Mouse (Mus musculus): ENCODE measurements at regions not wholly inside any gene's neighbourhood (a gene's known extent, or its start where the extent isn't known, plus 50 kb on each side); places are given as distances from the start of the nearest gene placed in this dataset.

GRCm38 (mm10) chr6:117542431-117542830 is 298.5 kb upstream of the Zfp637 start:
- Histone ChIP-seq H3K9me3 (no peaks in the 10 kb centered on the region), H3K4me3 (replicated peaks) (no peak overlapping the region), H3K4me1 (replicated peaks) (no peaks in the 10 kb centered on the region), H3K9ac (replicated peaks) (no peak overlapping the region), H3K36me3 (no peaks in the 10 kb centered on the region), H3K27me3 (no peaks in the 10 kb centered on the region), H3K27ac (no peak overlapping the region), H3K4me2 (replicated peaks) (no peak overlapping the region)
- ATAC-seq = no peak
- 82% methylated on average over 3 of the region's 3 CpGs for WGBS

DNA sequence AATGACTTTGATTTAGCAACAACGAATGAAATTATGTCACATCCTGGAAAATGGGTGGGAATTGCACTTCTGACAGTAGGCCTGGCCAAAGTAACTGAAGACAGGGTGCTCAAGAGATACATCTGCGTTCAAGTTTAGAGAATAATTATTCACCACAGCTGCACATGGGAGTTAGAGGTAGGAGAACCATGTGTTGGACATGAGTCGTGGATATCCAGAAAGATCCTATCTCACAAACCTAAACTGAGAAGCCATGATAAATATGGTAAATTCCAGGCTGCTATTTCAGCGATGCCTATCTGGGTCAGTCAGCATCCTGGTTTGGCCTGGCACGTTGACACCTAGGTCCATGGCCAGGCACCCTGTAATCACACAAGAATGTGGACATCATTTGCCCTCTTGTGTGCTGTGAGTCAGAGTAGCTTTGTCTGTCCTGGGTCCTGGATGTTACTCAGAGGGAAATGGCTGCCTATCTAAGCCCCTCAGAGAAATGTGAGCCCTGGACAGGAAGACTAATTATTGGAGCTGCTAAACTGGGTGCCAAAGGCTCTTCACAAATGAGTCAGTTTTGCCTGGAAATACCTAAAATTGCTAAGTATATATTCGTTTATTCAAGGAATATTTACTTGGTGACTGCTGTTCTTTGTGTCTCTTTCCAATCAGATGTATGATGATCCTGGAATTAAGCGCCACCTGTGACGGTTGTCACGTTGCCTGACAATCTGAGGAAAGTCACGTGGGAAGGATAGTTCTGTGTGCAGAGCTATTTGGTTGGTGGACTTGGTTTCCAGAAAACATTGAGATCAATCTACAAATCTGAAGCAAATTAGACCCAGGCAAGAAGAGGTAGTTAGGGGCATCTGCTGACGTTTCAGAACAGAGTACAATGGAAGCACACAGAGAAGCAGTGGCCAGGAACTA is 296.4 kb upstream of the Zfp637 start:
- H3K4me2 ChIP-seq (replicated peaks) = no peak overlapping the region
- H3K4me3 ChIP-seq (replicated peaks) = no peak overlapping the region
- H3K9me3 ChIP-seq = no peaks in the 10 kb centered on the region
- H3K4me1 ChIP-seq (replicated peaks) = no peaks in the 10 kb centered on the region
- 88% methylated on average over 11 of the region's 11 CpGs for WGBS
- H3K27me3 ChIP-seq = no peaks in the 10 kb centered on the region
- no peak overlapping the region for H3K27ac ChIP-seq
- H3K36me3 ChIP-seq = no peaks in the 10 kb centered on the region
- ATAC-seq = no peak
- H3K9ac ChIP-seq (replicated peaks) = no peak overlapping the region

- H3K9ac ChIP-seq (replicated peaks) = no peak overlapping the region
- peaks cover 9% of the 10 kb centered on the region for H3K4me1 ChIP-seq (replicated peaks)
- no peak overlapping the region for H3K4me3 ChIP-seq (replicated peaks)
- no peak overlapping the region for H3K4me2 ChIP-seq (replicated peaks)
- no peak for ATAC-seq
- H3K27ac ChIP-seq = no peak overlapping the region
- no peaks in the 10 kb centered on the region for H3K27me3 ChIP-seq
- H3K36me3 ChIP-seq = no peaks in the 10 kb centered on the region
- WGBS = 95% methylated on average over 7 of the region's 7 CpGs
- no peaks in the 10 kb centered on the region for H3K9me3 ChIP-seq
These were observed 290.1 kb upstream of the Zfp637 start for GRCm38 (mm10) chr6:117550930-117551329.

GRCm38 (mm10) chr6:117552006-117552667 is 288.8 kb upstream of the Zfp637 start:
- no peak overlapping the region for H3K9ac ChIP-seq (replicated peaks)
- H3K27ac ChIP-seq = no peak overlapping the region
- 21% methylated on average over 6 of the region's 6 CpGs for WGBS
- no peaks in the 10 kb centered on the region for H3K27me3 ChIP-seq
- no peaks in the 10 kb centered on the region for H3K36me3 ChIP-seq
- H3K9me3 ChIP-seq = no peaks in the 10 kb centered on the region
- no peak overlapping the region for H3K4me2 ChIP-seq (replicated peaks)
- ATAC-seq = peak; percentile 77
- H3K4me1 ChIP-seq (replicated peaks) = peaks cover 9% of the 10 kb centered on the region
- H3K4me3 ChIP-seq (replicated peaks) = no peak overlapping the region

- WGBS = 91% methylated on average over 6 of the region's 6 CpGs
- Histone ChIP-seq H3K9ac (replicated peaks) (no peak overlapping the region), H3K4me3 (replicated peaks) (no peak overlapping the region), H3K36me3 (no peaks in the 10 kb centered on the region), H3K27ac (no peak overlapping the region), H3K9me3 (no peaks in the 10 kb centered on the region; the same call in 1 of the 2 replicates), H3K4me2 (replicated peaks) (no peak overlapping the region), H3K27me3 (no peaks in the 10 kb centered on the region), H3K4me1 (replicated peaks) (no peaks in the 10 kb centered on the region)
- no peak for ATAC-seq
These were observed 277.8 kb upstream of the Zfp637 start for GRCm38 (mm10) chr6:117563159-117563558.

GRCm38 (mm10) chr6:117563704-117564103 is 277.3 kb upstream of the Zfp637 start:
- WGBS = 97% methylated on average over 1 of the region's 1 CpGs
- no peak overlapping the region for H3K27ac ChIP-seq
- ATAC-seq = no peak
- H3K27me3 ChIP-seq = no peaks in the 10 kb centered on the region
- H3K4me3 ChIP-seq (replicated peaks) = no peak overlapping the region
- no peak overlapping the region for H3K4me2 ChIP-seq (replicated peaks)
- H3K9me3 ChIP-seq = no peaks in the 10 kb centered on the region
- no peaks in the 10 kb centered on the region for H3K4me1 ChIP-seq (replicated peaks)
- no peak overlapping the region for H3K9ac ChIP-seq (replicated peaks)
- H3K36me3 ChIP-seq = no peaks in the 10 kb centered on the region

DNA sequence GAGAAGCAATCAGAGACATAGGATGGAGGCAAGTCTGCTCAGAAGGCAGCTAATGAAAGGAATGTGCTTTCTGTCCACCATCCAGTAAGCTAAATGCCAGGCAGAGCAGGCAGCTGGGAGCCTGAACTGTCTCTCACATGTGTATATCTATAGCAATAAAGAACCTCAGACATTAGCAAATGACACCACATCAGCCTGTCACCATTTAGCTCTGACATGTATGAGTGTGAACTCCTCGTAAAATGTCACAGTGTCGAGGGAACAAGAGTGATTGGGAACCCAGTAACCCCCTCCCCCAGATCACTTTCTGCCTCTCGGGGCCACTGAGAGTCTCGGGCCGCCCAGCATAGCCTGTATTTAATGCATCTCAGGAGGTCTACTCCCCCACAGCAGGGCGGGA is 274.2 kb upstream of the Zfp637 start:
- H3K9ac ChIP-seq (replicated peaks) = no peak overlapping the region
- no peak overlapping the region for H3K4me2 ChIP-seq (replicated peaks)
- peaks cover 14% of the 10 kb centered on the region for H3K4me1 ChIP-seq (replicated peaks)
- H3K27me3 ChIP-seq = no peaks in the 10 kb centered on the region
- H3K9me3 ChIP-seq = no peaks in the 10 kb centered on the region
- 87% methylated on average over 6 of the region's 6 CpGs for WGBS
- no peaks in the 10 kb centered on the region for H3K36me3 ChIP-seq
- H3K4me3 ChIP-seq (replicated peaks) = no peak overlapping the region
- no peak for ATAC-seq
- no peak overlapping the region for H3K27ac ChIP-seq

GRCm38 (mm10) chr6:117567691-117568090 is 273.3 kb upstream of the Zfp637 start:
- 91% methylated on average over 5 of the region's 5 CpGs for WGBS
- H3K4me2 ChIP-seq (replicated peaks) = no peak overlapping the region

GRCm38 (mm10) chr6:117569576-117570326 is 271.2 kb upstream of the Zfp637 start:
- 70% methylated on average over 11 of the region's 11 CpGs for WGBS
- Histone ChIP-seq H3K9ac (replicated peaks) (no peak overlapping the region), H3K4me3 (replicated peaks) (no peak overlapping the region), H3K27ac (no peak overlapping the region), H3K36me3 (no peaks in the 10 kb centered on the region), H3K4me1 (replicated peaks) (peaks cover 14% of the 10 kb centered on the region), H3K9me3 (no peaks in the 10 kb centered on the region), H3K4me2 (replicated peaks) (no peak overlapping the region), H3K27me3 (no peaks in the 10 kb centered on the region)
- 0 out of 2 replicates have a peak, but pooled peaks have one; percentile 37 for ATAC-seq

More at GRCm38 (mm10) chr6:117567691-117568090, 273.3 kb upstream of the Zfp637 start:
- no peaks in the 10 kb centered on the region for H3K36me3 ChIP-seq
- no peaks in the 10 kb centered on the region for H3K9me3 ChIP-seq
- no peak overlapping the region for H3K4me3 ChIP-seq (replicated peaks)
- H3K4me1 ChIP-seq (replicated peaks) = peaks cover 14% of the 10 kb centered on the region
- no peak overlapping the region for H3K9ac ChIP-seq (replicated peaks)
- H3K27ac ChIP-seq = no peak overlapping the region
- no peaks in the 10 kb centered on the region for H3K27me3 ChIP-seq
- no peak for ATAC-seq

DNA sequence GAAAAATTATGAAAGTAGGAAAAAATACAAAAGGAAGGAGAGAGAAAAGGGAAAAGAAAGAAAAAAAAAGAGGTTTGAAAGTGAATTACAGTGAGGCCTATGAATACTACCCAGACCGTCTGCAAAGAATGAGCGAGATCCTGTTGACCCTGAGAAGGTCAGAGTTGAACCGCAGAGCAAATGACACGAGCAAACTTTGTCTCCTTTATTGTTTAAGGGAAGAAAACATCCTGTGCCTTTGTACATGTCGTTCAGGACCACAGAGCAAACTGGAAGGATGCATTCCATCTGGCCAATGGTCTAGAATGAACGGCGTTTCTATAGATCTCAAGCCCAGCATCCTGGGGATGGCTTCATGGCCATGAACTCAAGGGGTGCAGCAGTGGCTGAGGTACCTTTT is 270.6 kb upstream of the Zfp637 start:
- ATAC-seq = no peak
- no peaks in the 10 kb centered on the region for H3K9me3 ChIP-seq
- no peaks in the 10 kb centered on the region for H3K36me3 ChIP-seq
- WGBS = 60% methylated on average over 7 of the region's 7 CpGs
- no peaks in the 10 kb centered on the region for H3K27me3 ChIP-seq
- H3K27ac ChIP-seq = no peak overlapping the region
- H3K4me3 ChIP-seq (replicated peaks) = no peak overlapping the region
- H3K4me2 ChIP-seq (replicated peaks) = no peak overlapping the region
- no peak overlapping the region for H3K9ac ChIP-seq (replicated peaks)
- peaks cover 14% of the 10 kb centered on the region for H3K4me1 ChIP-seq (replicated peaks)

GRCm38 (mm10) chr6:117570791-117571190 is 270.2 kb upstream of the Zfp637 start:
- peaks cover 14% of the 10 kb centered on the region for H3K4me1 ChIP-seq (replicated peaks)
- no peaks in the 10 kb centered on the region for H3K27me3 ChIP-seq
- H3K9me3 ChIP-seq = no peaks in the 10 kb centered on the region
- H3K4me3 ChIP-seq (replicated peaks) = no peak overlapping the region
- H3K36me3 ChIP-seq = no peaks in the 10 kb centered on the region
- no peak overlapping the region for H3K9ac ChIP-seq (replicated peaks)
- no peak overlapping the region for H3K27ac ChIP-seq
- no peak overlapping the region for H3K4me2 ChIP-seq (replicated peaks)
- no peak for ATAC-seq
- 86% methylated on average over 4 of the region's 4 CpGs for WGBS

DNA sequence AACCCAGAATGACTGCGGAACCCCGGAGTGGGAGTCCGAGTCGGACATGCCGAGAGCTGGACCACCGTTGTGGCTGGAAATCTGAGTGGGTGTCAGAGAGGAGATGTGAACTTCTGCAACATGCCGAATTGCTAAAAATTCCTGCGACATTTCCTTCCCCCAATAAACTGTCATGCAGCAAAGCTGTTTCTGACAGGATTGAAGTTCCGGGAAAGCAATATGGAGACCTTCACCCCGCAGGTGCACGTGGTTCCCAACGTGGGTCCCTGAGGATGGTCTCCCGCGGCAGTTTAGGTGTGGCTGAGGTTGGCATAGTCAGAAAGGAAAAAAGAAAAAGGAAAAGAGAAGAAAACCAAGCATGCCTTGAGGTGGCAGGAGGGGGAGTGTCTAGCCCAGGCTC is 269.0 kb upstream of the Zfp637 start:
- 92% methylated on average over 14 of the region's 14 CpGs for WGBS
- H3K9ac ChIP-seq (replicated peaks) = no peak overlapping the region
- ATAC-seq = no peak
- no peaks in the 10 kb centered on the region for H3K36me3 ChIP-seq
- H3K4me3 ChIP-seq (replicated peaks) = no peak overlapping the region
- H3K27ac ChIP-seq = no peak overlapping the region
- no peaks in the 10 kb centered on the region for H3K9me3 ChIP-seq
- peaks cover 14% of the 10 kb centered on the region for H3K4me1 ChIP-seq (replicated peaks)
- H3K4me2 ChIP-seq (replicated peaks) = no peak overlapping the region
- H3K27me3 ChIP-seq = no peaks in the 10 kb centered on the region
